Mouse (Mus musculus) lung, adult 2 months (tissue): ENCODE measurements around the gene Dbnl.

Source experiments
- CTCF ChIP-seq: fragments of 200-500 bp; IDR thresholded peaks from 2 replicates; pipeline ENCODE4 v1.5.1; 2011; ENCODE audit warnings: mild to moderate bottlenecking, low read length, control low read depth; ENCODE audit not compliant: insufficient read depth
- POLR2A ChIP-seq: fragments of 200-500 bp; IDR thresholded peaks from 2 replicates; pipeline ENCODE4 v1.6.1; 2011; ENCODE audit warnings: low read depth, mild to moderate bottlenecking, control low read depth, low read length, borderline replicate concordance; ENCODE audit errors: extremely low read depth

DNA sequence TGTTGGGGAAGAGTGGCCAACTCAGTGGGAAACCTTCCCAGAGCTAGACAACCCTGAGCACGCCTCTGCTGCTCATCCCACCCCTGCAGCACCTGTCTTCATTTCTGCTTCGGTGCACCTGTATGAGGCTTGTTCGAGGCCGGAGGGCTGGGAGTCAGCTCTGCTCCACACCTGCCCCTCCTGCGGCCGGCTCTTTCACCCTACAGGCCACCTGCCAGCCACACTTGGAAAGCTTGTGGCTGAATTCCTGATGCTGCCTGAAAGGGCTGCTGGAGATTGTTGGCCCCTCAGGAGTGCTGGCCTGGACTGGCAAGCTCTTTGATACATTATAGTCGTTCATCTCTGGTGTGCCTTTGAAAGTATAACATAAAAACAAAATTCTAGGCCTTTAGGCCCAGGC, 52.1 kb downstream of the Dbnl start:
- no peak for TF ChIP-seq CTCF
- TF ChIP-seq POLR2A, result no peak
